Mouse (Mus musculus): ENCODE measurements at regions not wholly inside any gene's neighbourhood (a gene's known extent, or its start where the extent isn't known, plus 50 kb on each side); places are given as distances from the start of the nearest gene placed in this dataset.

DNA sequence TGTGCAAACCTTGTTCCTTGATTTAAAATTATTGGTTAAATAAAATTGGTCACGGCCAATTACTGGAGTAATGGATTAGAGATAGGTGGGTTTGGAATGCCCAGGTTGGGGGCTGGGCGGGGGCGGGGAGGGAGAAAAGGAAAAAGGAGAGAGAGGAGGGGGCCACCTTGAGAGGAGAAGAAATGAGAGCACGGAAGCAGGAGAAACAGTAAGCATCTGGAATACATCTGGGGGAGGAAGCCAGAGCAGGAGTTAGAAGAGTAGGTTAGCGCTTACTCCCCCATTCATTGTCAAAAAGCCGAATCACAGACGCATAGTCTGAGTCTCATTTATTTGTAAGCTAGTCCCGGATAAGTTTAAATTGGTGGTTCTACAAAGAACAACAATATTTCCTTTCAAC lies 50.8 kb upstream of the Tbl1xr1 start:
- H3K36me3 ChIP-seq (ENCODE audit: control insufficient read depth, insufficient read depth, low read length): no peaks in the 10 kb centered on the region
- no peak for DNase-seq (ENCODE audit: low spot score)
- H3K9ac ChIP-seq (ENCODE audit: low read length): no peak overlapping the region
- TF ChIP-seq EP300 (optimal IDR thresholded peaks at IDR 0.05): no peak
- TF ChIP-seq CTCF (IDR thresholded peaks at IDR 0.05; ENCODE audit: low read depth): no peak
- no peak overlapping the region for H3K4me2 ChIP-seq (replicated peaks; ENCODE audit: low read depth)
- ATAC-seq (ENCODE audit: low FRiP score, low TSS enrichment): no peak
- 78% methylated on average over 8 of the region's 8 CpGs for WGBS
- H3K9me3 ChIP-seq (ENCODE audit: control insufficient read depth, low read length): no peaks in the 10 kb centered on the region
- H3K27me3 ChIP-seq (ENCODE audit: control insufficient read depth, insufficient read depth, low read length): no peaks in the 10 kb centered on the region
- no peaks in the 10 kb centered on the region for H3K4me1 ChIP-seq (replicated peaks; ENCODE audit: control insufficient read depth, insufficient read depth)
- no peak overlapping the region for H3K4me3 ChIP-seq (ENCODE audit: low read depth, low read length)
- no peak overlapping the region for H3K27ac ChIP-seq (replicated peaks)
